Mouse (Mus musculus): ENCODE results near the gene Cib4.

GRCm38 (mm10) chr5:30524213-30524612, 21.4 kb downstream of the Cib4 start:
- TF ChIP-seq GATA1 (IDR thresholded peaks at IDR 0.05; ENCODE audit: borderline replicate concordance, low read length) (no peak), FLI1 (IDR thresholded peaks at IDR 0.05; ENCODE audit: low read length) (no peak)

Measured in megakaryocyte, embryonic 14.5 days (primary cell).